Mouse (Mus musculus) stomach, postnatal 0 days (tissue): ENCODE measurements around the gene Gm5868. TPM values are rescaled to one million over a fixed set of nuclear protein-coding genes. Genes with fewer than 3 reads are reported as not detected.

Experiments
- ATAC-seq: fragments of 200-750 bp; cut with Nextera tagmentation; 2 replicates; pipeline ENCODE4 v1.8.0; 2017; ENCODE audit not compliant: low FRiP score, low TSS enrichment
- DNase-seq: peaks from one replicate; pipeline ENCODE4 v3.0.0-alpha.2; 2016; ENCODE audit warnings: low spot score
- H3K27ac ChIP-seq: fragments of 300-500 bp; sonication (generic); replicated peaks from 2 replicates; pipeline ENCODE4 v1.5.1; 2014; ENCODE audit warnings: mild to moderate bottlenecking, control low read depth
- H3K27me3 ChIP-seq: fragments of 300-500 bp; sonication (generic); 2 replicates; pipeline ENCODE4 v1.6.1; 2014; ENCODE audit warnings: low read length; ENCODE audit not compliant: control insufficient read depth, insufficient read depth
- H3K36me3 ChIP-seq: fragments of 300-500 bp; sonication (generic); 2 replicates; pipeline ENCODE4 v1.6.1; 2014; ENCODE audit warnings: low read length, mixed read lengths; ENCODE audit not compliant: control insufficient read depth, insufficient read depth
- H3K4me1 ChIP-seq: fragments of 300-500 bp; sonication (generic); replicated peaks from 2 replicates; pipeline ENCODE4 v1.6.1; 2014; ENCODE audit warnings: antibody characterized with exemption; ENCODE audit not compliant: control insufficient read depth, insufficient read depth
- H3K4me2 ChIP-seq: fragments of 300-500 bp; sonication (generic); replicated peaks from 2 replicates; pipeline ENCODE4 v1.6.1; 2014; ENCODE audit warnings: low read depth, mild to moderate bottlenecking, control low read depth, moderate library complexity
- H3K4me3 ChIP-seq: fragments of 300-500 bp; sonication (generic); 2 replicates; pipeline ENCODE4 v1.5.1; 2014; ENCODE audit warnings: low read depth, low read length, control low read depth
- H3K9ac ChIP-seq: fragments of 300-500 bp; sonication (generic); 2 replicates; pipeline ENCODE4 v1.6.1; 2014; ENCODE audit warnings: mild to moderate bottlenecking, low read length, control low read depth, mixed read lengths
- H3K9me3 ChIP-seq: fragments of 300-500 bp; sonication (generic); 2 replicates; pipeline ENCODE4 v1.6.1; 2016; ENCODE audit warnings: low read length; ENCODE audit not compliant: control insufficient read depth
- CTCF ChIP-seq: IDR thresholded peaks from 2 replicates; pipeline ENCODE4 v1.5.1; 2016; ENCODE audit warnings: antibody characterized with exemption, low read depth, mild to moderate bottlenecking, moderate library complexity
- EP300 ChIP-seq: optimal IDR thresholded peaks from 2 replicates; pipeline ENCODE3; 2016; ENCODE audit warnings: antibody characterized with exemption
- WGBS: fragments of 180-500 bp; shearing (Covaris S2); extraction: QIAGEN DNeasy Blood & Tissue Kit; methylation state at CpG from one replicate; pipeline ENCODE4 v1.1.7; 2014; 5-methylcytosine and 5-hydroxymethylcytosine counted together
- polyA plus RNA-seq: library from polyadenylated mRNA; unstranded; fragments of >200 nt; fragmentation: Nextera tagmentation; extraction: Ambion mirVana; gene quantifications from 2 replicates; pipeline ENCODE4 v1.2.1, GENCODE M21; 2015

Gene Gm5868
- polyA plus RNA-seq: 0.56 and 1.1 TPM in 2 replicates

GRCm38 (mm10) chr5:72587192-72587681 lies at the start of gene Gm5868:
Gene Gm5868, minus strand, starts transcription at chr5:72587551.
- ATAC-seq (0 out of 2 replicates have a peak, but pooled peaks have one; percentile 26), DNase-seq (peak; percentile 47)
- 2% methylated on average over 31 of the region's 38 CpGs for WGBS
- Histone ChIP-seq H3K9ac (0 out of 2 replicates have a peak within 1 kb of the TSS, but pooled peaks have one; percentile 27), H3K4me1 (no peaks in the 10 kb centered on the region), H3K27ac (no peak within 1 kb of the TSS), H3K4me3 (peak within 1 kb of the TSS; percentile 31), H3K27me3 (no peaks in the 10 kb centered on the region), H3K36me3 (no peaks in the 10 kb centered on the region), H3K9me3 (no peaks in the 10 kb centered on the region), H3K4me2 (peak within 1 kb of the TSS; percentile 63)
- no peak for TF ChIP-seq CTCF
- no peak for TF ChIP-seq EP300

DNA sequence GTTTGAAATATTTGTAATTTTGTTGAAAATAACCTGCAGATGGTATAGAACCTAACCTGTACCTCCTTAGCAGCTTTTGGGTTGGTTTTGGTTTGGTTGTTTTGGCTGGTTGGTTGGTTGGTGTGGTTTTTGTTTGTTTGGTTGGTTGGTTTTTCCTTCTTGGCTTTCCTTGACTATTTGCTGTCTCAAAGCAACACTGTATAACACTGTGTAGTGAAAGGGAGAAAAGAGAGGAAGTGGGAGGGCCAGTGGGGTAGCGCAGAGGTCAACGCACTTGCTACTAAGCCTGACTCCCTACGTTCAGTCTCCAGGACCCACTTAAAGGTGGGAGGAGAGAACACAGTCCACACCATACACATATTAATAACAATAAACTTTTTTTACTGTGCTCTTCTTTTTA lies 49.2 kb upstream of the Gm5868 start:
- Histone ChIP-seq H3K4me2 (no peak overlapping the region), H3K4me3 (no peak overlapping the region), H3K4me1 (no peaks in the 10 kb centered on the region), H3K9ac (no peak overlapping the region), H3K36me3 (no peaks in the 10 kb centered on the region), H3K27me3 (no peaks in the 10 kb centered on the region), H3K27ac (no peak overlapping the region), H3K9me3 (no peaks in the 10 kb centered on the region)
- ATAC-seq: no peak
- 78% methylated on average over 3 of the region's 3 CpGs for WGBS
- TF ChIP-seq CTCF (no peak), EP300 (no peak)
- DNase-seq: no peak

DNA sequence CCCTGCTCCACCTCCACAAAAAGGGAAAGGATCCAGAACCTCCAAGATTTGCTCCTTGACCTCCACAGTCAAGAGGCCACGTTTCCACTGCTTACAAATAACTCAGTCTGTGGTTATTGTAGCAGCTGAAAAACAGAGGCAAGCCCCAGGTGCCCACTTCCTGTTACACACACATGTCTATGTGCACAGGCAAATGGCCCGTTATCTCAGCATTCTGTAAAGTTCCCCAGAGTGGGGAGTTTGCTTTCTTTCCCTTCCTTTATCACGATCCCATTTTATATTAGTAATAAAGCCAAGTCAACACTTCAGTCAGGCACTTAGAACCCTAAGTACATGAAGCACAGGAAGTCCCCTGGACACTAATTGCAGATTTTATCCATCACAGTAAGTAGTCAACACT lies 48.8 kb upstream of the Gm5868 start:
- DNase-seq: no peak
- Histone ChIP-seq H3K4me2 (no peak overlapping the region), H3K9me3 (no peaks in the 10 kb centered on the region), H3K27ac (no peak overlapping the region), H3K4me1 (no peaks in the 10 kb centered on the region), H3K9ac (no peak overlapping the region), H3K36me3 (no peaks in the 10 kb centered on the region), H3K27me3 (no peaks in the 10 kb centered on the region), H3K4me3 (no peak overlapping the region)
- 41% methylated on average over 3 of the region's 3 CpGs for WGBS
- no peak; the same call in 1 of the 2 replicates for ATAC-seq
- TF ChIP-seq EP300 (no peak), CTCF (no peak)

DNA sequence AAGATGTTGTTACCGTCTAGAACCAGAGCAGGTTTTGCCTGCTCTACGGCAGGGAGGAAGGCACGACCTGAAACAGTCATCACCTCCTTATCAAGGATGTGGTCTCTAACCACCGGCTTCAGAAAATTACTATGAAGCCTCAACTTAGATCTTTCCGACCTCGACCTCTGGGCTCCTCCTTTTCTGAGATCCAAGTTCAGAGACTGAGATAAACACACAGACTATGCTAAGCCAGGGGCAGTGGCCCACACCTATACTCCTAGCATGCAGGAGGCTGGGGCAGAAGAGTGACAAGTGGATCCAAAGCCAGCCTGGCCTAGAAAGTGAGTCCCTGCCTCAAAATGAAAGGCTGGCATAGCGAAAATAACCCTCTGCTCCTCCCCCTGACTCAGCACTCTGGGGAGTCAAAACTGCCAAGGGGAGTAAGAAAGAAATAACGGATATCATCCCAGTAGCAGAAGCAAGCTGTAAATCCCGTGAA lies 47.5 kb upstream of the Gm5868 start:
- WGBS: 76% methylated on average over 9 of the region's 9 CpGs
- Histone ChIP-seq H3K4me1 (no peaks in the 10 kb centered on the region), H3K4me2 (no peak overlapping the region), H3K9me3 (no peaks in the 10 kb centered on the region), H3K36me3 (no peaks in the 10 kb centered on the region), H3K27ac (no peak overlapping the region), H3K4me3 (no peak overlapping the region), H3K9ac (no peak overlapping the region), H3K27me3 (no peaks in the 10 kb centered on the region)
- DNase-seq (no peak), ATAC-seq (no peak)
- TF ChIP-seq EP300 (no peak), CTCF (no peak)

DNA sequence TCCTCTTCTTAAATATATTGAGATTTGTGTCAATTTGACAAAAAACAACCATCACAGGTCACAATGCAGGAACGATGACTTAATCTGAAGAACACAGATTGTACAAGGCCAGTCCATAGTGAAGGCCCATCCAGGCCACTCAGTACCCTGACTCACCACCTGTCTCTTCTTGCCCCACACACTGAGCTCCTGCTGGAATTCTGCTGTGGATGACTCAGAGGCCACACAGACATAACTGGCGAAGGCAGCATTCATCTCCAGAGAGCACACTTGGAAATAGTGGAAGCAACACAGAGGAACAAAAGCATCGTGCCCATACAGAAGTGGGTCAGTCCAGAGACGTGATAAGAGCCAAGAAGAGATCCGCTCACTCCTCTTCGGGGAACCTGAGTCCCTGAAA lies 42.7 kb upstream of the Gm5868 start:
- 89% methylated on average over 6 of the region's 6 CpGs for WGBS

DNA sequence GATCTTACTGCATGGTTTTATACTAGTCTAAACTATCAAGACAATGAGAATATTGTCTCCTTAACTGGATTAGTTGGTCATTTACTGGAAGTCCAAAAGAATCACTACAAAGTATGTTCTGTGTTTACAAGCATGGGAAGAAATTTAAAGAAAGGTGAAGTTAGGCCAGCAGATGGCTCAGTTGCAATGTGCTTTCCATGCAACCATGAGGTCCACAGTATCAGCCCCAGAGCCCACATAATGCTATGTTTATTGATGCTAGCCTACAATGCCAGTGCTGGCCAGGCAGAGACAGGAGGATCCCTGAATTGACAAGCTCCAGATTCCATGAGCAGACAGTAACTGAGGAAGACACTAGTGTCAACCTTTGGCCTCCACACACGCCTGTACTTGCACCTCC lies 33.7 kb upstream of the Gm5868 start:
- TF ChIP-seq CTCF (peak; percentile 33), EP300 (no peak)
- WGBS: 88% methylated on average over 1 of the region's 1 CpGs
- H3K4me2 ChIP-seq: no peak overlapping the region
- H3K27me3 ChIP-seq: no peaks in the 10 kb centered on the region
- H3K27ac ChIP-seq: no peak overlapping the region
- DNase-seq (no peak), ATAC-seq (no peak)
- no peak overlapping the region for H3K4me3 ChIP-seq
- H3K4me1 ChIP-seq: no peaks in the 10 kb centered on the region
- no peak overlapping the region for H3K9ac ChIP-seq
- H3K36me3 ChIP-seq: no peaks in the 10 kb centered on the region
- H3K9me3 ChIP-seq: no peaks in the 10 kb centered on the region

More for the DNA sequence above, 42.7 kb upstream of the Gm5868 start:
- Histone ChIP-seq H3K27me3 (no peaks in the 10 kb centered on the region), H3K9me3 (no peaks in the 10 kb centered on the region), H3K4me1 (no peaks in the 10 kb centered on the region), H3K27ac (no peak overlapping the region), H3K4me3 (no peak overlapping the region), H3K36me3 (no peaks in the 10 kb centered on the region), H3K4me2 (no peak overlapping the region), H3K9ac (no peak overlapping the region)
- ATAC-seq (no peak), DNase-seq (no peak)
- TF ChIP-seq CTCF (no peak), EP300 (no peak)
